Mouse (Mus musculus) E14TG2a.4 (cell line): Measurements from ENCODE around the gene Spred2.

Experiments used
- CTCF ChIP-seq: conservative IDR thresholded peaks from 2 replicates; pipeline ENCODE4 v1.5.1; 2014; ENCODE audit warnings: low read length
- NANOG ChIP-seq: IDR thresholded peaks from 2 replicates; pipeline ENCODE4 v1.6.1; 2014; ENCODE audit warnings: borderline replicate concordance, low read length, mixed read lengths
- POU5F1 ChIP-seq: IDR thresholded peaks from 2 replicates; pipeline ENCODE4 v1.6.1; 2014; ENCODE audit warnings: low read length, borderline replicate concordance

GRCm38 (mm10) chr11:20053951-20054350 lies 129.8 kb downstream of the Spred2 start:
- TF ChIP-seq CTCF: no peak
- TF ChIP-seq NANOG: no peak
- TF ChIP-seq POU5F1: no peak
